Mouse (Mus musculus) neural tube, embryonic 10.5 days (tissue): ENCODE data around the gene Slc45a3.

Experiments used
- DNase-seq: peaks from one replicate; pipeline ENCODE4 v3.0.0-alpha.2; 2017; ENCODE audit warnings: low spot score; ENCODE audit errors: extremely low spot score

Gene Slc45a3

DNA sequence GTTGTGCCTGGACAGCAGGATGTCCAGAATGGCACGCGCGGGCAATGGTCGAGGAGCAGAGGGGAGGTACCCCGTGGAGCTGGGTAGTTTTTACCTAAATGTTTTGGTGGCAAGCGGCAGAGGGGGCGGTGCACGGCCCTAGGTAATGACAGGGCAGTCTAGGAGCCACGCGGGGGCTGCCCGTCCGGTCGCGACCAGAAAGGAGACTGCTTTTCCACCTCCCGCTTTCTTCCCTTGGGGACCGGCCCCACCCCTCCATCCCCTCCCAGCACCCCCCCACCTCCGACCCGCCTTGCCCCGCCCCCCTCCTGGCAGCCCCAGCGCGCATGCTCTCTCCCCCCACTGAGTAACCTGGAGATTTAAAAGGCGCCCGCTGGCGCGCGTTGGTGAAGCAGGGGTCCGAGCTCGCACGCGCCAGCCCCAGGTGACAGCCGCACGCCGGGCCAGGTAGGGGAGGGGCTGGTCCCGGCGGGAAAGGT is at the start of gene Slc45a3:
Gene Slc45a3, plus strand, starts transcription at position 362 of the 479 bp plus-strand sequence.
- peak; percentile 58 for DNase-seq

DNA sequence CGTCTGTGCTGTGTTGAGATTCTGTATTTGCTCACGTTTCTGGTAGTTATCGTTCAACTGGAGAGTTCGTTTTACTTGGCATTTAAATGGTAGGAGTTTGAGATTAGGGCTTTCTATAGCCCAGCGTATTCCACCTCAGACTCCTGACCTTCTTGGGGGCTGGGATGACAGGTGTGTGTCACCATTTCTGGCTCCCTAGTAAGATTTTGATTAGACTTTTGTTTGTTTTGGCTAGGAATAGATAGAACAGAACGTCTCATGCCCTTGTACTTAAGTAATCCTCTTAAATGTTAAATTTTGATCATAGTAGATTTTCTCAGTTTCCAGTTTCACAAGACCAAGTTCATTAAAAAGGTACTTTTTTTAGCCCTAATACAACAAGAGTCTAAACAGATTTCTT is 45.1 kb upstream of the Slc45a3 start:
- DNase-seq, result no peak

DNA sequence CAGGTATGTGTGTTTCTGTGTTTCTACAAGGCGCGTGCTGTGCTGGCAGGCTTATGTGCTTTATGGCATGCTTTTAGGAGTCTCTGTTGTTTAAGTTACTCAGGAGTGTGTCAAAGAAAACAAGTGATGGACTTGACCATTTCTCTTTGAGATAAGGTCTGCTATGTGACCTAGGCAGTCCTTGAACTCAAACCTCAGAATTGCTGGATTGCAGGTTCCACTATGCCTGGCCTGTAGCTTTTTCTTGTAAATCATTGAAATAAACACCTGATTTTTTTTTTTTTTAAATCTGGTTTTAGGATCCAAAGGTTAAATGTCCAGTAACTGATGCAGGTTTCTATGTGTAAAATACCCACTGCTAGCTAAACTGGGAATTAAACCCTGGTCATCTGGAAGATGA is 43.7 kb upstream of the Slc45a3 start:
- no peak for DNase-seq

DNA sequence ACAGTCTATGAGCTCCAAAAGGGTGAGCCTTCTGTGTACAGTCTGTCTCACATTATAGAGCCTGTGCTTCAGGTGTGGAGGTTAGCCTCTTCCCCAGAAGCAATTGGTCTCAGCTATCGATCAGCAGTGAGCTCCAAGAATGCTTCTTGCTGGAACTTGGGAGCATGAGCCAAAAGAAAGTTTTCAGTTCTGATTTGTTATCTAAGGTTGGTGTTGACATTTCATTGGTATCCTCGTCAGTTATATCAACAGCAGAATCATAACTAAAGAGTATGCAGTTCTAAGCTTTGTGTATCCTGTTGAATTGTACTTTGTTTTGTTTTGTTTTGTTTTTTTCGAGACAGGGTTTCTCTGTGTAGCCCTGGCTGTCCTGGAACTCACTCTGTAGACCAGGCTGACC is 40.7 kb upstream of the Slc45a3 start:
- DNase-seq, result no peak

DNA sequence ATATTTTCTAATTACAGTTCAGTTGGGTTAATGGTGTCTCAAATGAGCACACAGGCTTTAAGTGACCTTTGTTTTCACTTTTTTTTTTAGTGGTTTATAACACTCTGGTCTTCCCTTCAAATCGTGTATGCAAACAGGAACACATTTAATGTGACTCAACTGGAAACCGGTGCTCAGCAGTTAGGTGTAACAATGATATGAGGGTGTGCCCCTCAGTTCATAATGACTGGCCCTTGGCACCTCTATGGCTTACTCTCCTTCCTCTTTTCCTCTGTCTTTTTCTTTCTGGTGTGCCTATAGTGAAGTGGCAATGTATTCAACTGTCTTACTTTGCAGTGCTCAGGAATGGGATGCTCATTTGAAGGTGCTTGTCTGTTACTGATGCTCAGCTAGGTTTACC is 29.3 kb upstream of the Slc45a3 start:
- DNase-seq, result no peak

DNA sequence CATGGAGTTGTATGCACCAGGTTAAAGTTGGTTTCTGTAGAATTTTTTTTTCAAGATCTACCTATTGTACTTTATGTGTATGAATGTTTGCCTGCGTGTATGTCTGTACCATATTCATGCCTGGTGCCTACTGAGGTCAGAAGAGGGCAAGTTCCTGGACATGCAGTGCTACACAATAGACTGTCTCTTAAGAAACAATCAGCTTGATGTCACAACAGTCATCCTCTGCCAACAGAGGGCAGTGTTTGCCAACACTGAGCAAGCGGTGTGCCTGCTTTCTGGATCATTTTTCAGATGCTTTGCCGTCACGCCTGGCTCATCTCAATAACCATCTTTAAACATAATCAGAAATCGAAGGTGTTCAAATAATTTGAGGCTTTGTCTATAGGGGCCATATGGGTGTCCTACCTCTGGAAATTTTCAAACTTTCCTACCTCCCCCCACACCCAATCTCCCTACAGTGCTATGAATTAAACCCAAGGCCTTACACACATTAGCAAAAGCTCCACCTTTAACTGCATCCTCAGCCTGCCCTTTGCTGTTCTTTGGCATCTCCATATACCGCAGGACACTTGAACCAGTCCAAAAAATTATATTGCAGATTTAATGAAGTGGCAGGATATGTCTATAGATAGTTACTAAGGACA is 25.0 kb upstream of the Slc45a3 start:
- peak; percentile 57 for DNase-seq

DNA sequence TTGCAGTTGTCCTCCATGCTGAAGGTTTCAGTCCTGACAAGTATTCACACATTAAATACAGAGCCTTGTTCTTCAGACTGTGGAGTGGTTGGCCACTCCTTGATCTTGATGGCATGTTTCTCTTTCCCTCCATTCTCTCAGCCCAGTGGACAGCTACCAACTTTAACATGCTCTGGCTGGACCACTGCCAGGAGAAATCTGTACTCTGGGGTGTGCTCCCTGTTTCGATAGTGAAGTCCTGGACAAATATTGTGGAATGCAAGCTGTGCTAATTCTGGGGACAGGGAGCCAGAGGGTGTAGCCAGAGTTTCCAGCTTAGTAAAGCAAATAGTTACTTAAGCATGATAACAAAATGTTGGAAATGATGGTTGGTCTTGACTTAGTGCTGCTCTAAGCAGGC is 24.0 kb upstream of the Slc45a3 start:
- no peak for DNase-seq

DNA sequence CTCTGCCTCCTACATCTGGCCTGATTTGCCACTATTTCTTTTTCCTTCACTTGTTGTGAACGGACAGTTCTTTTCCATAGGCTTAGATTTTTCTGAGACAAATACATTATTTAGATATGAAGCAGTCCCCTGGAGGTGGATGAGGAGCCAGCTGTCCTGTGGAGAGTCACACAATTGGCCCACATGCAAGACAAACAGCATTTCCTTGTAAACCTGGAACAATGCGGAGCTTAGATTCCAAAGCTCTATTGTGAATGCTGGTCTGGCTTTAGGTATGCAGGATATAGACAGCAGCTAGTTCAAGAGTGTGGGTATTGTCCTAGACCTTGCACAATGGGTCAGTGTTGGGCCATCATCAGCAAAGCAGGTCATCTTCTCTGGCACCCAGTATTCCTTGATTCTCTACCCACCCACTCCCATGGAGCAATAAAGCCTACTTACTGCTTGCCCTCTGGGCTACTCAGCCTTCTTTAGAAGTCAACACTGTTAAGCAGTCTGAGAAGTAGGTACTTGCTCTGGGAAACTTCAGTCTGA is 22.0 kb upstream of the Slc45a3 start:
- no peak for DNase-seq

DNA sequence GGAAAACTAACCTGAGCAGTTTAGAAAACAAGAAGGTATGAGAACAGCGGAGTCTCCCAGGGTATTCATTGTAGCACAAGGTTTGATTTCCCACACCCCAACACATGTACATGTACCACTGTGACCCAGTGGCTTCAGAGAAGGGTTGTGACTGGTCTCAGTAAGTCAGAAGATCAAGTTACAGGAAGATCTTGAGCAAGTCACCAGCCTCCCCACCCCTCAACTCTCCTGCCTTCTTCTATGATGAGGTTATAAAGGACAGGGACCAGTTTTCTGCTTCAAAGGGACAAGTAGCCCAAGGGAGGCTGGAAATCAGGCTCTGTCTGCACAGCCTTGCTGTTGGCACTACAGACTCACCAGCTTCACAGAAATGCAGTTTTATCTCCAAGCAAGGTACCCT is 21.3 kb upstream of the Slc45a3 start:
- no peak for DNase-seq

DNA sequence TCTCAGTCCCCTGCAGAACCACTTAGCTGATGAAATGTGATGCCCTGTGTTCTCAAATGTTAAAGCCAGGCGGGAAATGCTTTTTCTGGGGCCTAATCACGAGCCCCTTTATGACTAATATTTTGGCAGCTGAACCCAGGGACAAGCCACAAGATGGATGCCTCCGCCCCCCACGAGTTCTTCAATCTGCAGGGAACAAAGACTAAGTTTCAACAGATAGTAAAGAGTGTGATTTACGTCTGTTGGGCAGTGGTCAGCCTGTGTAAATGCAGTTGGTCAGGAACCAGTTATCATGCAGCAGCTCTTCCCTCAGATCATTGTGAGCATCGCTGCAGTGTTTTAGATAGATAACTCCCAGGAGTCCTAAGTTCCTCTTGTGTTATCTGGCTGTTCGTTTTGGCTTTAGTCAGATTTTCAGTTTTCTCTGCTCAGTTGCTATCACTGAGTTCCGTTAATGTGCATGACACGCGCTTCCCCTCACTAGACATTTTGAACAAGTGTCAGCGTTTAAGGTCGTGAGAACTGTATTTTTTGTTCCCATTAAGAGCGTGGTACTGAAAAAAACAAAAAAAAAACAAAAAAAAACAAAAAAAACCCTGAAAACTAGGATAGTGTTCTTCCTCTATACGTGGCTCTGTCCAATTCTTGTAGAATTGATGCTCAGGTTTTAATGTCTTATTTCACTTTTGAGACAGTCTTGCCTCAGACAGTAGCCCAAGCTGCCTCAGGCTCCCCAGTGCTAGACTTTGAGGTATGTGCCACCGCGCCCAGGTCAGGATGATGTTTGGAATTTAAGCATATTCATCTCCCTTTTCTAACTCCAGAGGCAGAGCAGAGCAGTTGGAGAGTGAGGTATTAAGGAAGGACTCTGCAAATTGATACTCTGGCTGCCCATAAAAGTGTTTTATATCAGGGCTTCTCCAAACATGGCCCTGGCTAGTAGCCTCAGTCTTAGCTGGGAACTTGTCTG is 19.9 kb upstream of the Slc45a3 start:
- no peak for DNase-seq

DNA sequence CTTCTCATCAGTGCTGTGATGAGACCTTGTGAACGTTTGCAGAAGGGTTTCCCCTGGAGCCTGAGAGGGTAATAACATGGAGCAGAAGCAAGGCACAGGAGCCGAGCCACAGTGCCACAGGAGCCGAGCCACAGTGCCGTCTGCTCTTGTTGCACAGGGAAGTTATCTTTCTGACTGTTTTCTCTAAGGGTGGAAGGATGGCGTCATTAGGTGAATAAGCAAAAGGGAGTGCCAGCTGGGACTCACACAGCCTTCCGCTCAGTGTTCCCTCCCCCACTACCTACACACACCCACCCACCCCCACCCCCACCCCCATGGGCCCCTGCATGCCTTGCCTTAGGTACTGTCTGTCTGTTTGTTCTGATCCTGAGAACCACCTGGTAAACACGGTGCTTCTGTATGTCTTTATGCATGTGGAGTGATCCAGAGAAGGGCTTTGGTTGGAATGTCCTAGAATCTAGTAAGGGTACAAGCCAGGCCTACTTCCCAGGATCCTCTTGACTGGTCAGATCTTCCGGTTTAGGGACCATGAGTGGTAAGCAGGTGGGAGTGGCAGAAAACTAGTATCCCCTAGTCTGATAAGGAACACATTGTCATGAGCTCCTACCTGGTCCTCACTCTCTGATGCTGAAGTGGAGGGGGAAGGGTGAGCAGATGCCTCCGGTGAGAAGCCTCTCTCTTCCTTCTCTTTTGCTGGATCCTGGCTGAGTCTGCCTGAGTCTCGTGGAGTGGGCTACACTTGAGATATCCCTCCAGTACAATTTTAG is 16.9 kb upstream of the Slc45a3 start:
- no peak for DNase-seq

DNA sequence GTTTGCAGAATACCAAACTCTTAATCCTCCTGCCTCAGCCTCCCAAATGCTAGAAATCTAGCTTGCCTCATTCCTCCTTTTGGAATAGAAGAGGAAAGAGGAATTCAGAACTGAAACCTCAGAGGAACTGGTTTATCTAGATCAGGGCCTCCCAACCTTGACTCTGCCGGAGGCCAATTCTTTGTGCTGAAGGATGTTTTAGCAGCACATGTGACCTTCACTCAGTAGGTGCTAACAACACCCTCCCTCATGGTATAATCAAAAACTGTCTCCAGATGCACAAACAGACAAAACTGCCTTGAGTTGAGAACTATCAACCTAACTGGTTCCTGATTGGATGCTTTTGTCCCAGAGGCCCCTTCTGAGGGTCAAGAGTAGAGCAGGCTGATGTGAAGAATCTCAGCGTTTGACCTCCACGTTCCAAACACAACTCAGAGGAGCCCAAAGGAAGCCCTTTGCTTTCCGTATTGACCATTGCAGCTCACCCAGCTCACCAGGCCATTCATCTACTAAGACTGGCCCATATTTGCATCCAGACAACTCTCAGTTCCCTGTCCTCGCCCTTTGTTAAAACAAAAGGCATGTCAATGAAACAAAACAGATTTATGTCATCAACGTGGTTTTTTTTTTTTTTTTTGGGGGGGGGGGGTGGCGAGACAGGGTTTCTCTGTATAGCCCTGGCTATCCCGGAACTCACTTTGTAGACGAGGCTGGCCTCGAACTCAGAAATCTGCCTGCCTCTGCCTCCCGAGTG is 16.1 kb upstream of the Slc45a3 start:
- DNase-seq, result no peak

DNA sequence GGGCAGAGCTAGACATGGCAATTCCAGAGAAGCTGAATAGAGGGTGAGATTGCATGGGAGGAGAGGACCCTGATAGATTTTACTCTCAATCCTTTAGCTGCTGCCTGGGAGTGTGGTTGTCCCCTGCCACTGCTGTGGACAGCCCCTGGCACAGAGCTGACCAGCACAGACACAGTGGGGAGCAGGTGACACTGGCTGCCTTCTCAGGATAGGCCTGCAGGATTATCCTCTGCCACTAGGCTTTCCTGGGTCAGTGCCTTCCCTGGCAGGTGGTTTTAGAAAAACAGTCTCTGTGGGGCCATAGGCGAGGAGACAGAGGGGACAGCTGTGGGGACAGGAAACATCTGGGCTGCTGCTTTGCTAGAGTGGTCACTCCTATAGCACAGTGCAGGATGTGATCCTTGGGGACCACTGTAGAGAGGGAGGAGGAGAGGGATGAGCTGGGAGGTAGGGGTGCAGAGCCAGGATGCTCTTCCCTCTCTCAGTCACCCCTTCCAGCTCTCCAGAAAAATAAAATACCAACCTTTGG is 14.7 kb upstream of the Slc45a3 start:
- no peak for DNase-seq

DNA sequence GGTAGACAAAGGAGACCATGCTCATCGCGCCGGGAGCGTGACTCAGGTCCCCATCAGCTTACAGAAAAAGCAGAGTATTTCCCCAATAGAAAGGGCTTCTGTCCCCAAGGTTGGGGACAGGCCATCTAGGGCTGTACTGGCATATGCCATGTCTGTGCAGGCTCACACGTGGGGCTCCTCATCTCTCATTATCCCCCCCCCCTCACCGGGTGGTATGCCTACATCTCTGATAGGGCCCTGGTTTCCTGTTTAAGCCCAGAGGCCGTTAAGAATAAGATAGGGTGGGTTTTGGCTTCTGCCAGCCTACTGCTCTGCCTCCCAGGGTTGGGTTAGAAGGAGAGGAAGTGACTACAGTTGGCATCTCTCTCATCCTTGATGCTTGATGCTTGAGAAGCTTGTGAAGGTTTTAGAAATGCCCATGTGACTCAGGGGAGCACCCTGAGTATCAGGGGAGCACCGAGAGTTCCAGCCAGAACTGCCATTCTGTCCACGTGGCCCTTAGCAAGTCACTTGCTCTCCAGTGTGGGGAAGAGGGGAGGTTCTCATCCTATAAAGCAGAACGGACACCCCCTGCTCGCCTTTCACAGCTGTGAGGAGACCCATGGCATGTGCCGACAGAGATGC is 8.4 kb upstream of the Slc45a3 start:
- no peak for DNase-seq

DNA sequence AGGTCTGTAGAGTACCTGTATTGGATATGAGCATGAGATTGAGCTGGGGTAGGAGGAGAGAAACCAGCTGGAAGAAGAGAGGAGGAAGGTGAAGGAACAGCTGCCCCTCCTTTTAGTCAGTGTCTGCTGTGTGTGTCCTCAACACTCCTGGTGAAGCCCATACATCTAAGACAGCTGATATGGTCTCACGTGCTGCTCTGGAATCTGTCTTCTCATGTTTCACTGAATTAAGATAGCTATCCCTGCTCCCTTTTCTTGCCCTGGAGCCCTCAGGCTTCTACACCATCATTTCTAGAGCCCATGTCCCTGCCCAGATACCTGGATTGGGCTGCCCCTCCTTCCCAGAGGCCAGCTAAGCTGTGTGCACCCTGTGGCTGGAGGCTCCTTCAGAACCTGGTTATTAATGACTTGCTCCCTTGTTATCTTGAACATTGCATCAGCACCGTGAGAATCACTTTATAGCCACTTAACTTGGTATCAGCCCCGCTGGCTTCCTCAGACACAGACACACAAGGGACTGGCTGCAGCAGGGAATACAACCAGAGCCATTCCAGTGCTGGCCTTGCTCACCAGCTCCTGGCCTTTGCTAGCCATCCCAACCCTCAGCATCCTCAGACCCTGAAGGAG is 7.5 kb upstream of the Slc45a3 start:
- no peak for DNase-seq

DNA sequence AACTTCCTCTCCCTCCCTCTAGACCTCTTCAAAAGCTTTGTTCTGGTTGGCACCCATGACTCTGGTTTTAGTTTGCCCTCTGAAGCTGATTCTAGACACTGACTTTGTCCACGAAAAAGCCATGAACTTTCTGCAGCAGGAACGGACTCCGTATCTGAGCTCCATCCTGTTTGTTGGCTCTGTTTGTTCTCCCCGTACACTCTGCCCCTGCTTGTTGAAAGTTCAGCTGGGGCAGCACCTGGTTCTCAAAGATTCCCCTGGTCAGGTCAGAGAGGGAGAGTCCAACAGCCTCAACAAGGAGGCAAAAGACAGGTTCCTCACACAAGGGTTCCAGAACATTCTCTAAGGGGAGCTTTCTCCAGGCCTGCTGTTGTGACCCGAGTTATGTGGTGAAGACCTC is 5.4 kb upstream of the Slc45a3 start:
- DNase-seq, result no peak

DNA sequence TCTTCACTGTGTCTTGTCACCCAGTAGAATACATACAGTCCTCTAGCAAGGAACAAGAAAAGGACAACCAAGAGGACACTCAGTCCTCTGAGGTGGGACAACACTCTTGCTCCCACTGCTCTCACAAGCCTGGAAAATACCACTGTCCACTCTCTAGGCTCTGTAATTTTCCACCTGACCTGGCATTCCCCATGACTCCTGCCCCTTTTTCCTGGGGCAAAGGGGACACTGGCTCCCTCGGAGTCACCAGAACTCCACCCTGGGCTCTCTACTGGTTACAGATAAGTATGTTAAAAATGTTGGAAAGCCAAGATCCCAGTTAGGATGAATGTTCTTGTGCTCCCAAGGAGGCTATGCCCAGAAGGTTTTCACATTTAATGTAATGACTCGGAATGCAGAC is 1.8 kb upstream of the Slc45a3 start:
- DNase-seq, result no peak

DNA sequence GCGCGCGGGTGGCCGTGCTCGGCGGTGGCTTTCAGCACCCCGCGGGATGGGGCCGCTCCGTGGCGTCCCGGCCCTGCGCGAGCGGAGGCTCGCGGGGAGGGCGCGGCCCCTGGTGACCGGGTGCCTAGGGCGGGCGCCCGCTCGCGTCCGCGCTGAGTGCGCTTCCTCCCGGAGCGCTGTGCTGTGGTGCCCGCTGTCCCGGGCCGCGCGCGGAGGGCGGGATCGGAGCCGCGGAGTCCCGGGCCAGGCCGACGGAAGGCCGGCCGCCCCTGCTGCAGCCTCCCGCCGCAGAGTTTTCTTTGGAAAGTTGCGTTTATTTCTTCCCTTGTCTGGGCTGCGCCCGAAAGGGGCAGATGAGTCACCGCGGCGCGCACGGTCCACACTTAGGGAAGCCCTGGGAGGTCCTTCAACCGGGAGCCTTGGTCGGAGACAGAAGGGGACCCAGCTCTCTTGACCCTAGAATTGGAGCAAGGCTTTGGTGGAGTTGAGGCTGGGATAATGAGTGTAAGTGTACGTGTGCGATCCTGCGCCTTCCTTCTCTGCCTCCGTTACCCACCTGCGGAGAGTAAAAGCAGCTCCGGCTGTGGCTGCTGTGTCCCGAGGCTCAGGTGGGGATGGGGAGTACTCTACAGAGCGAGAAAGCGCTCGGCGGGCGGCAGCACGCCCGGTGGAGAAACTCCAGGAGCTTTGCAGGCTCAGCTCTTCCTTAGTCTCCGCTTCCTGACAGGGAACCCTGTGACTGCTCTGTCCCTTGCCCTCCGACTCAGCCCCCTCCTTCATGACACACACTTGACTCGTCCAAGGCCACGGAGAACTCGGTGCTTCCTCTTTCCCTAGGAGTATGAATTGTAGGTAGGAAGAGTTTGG is 551 bp downstream of the Slc45a3 start:
- DNase-seq, result peak; percentile 60

DNA sequence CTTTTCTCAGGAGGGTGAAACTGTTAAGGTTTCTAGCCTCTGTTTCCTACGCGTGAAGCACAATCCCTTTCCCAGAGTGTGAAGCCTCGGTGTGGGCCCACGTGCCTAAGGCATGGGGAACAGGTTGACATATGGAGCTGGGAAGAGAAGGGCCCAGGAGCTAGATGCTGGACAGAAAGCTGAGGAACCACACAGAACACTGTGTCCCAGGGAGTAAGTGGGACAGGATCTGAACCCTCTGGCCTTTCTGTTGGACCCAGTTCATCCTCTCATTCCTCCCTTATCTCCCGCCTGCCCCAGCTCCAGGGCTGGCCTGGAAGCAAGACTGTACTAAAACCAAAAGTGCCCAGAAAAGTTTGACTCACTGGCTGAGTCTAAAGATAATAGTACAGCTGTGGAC is 1.3 kb downstream of the Slc45a3 start:
- DNase-seq, result no peak
